Mouse (Mus musculus): ENCODE results near the gene Itgb3.

Gene Itgb3

DNA sequence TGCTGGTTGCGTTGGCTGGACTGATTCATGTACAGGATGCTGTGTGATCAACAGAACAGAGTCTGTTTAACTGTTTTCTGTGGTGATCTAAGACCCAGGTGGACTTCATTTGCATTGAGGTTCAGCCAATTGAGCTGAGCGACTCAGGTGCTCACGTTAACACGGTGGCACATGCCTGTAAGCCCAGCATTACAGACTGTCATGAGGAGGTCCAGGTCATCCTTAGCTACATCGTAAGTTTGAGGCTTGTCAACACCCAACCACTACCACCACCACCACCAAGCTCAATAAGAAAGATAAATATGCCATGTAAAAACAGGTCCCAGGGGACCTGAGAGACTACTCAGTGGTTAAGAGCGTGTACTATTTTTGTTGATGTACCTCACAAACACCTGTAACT, 37.6 kb downstream of the Itgb3 start:
- in situ Hi-C loops (cut with MboI; ENCODE audit: unreplicated experiment in 2 of 2): loop anchor here in 1 of 2 experiments (5.0 kb wide), 1 partner anchor 38 kb away; the partner anchor contains the start of gene Itgb3

GRCm38 (mm10) chr11:104646173-104646572, 38.4 kb downstream of the Itgb3 start:
- in situ Hi-C loops (cut with MboI; ENCODE audit: unreplicated experiment in 2 of 2): loop anchor here in 1 of 2 experiments (5.0 kb wide), 1 partner anchor 39 kb away; the partner anchor contains the start of gene Itgb3

DNA sequence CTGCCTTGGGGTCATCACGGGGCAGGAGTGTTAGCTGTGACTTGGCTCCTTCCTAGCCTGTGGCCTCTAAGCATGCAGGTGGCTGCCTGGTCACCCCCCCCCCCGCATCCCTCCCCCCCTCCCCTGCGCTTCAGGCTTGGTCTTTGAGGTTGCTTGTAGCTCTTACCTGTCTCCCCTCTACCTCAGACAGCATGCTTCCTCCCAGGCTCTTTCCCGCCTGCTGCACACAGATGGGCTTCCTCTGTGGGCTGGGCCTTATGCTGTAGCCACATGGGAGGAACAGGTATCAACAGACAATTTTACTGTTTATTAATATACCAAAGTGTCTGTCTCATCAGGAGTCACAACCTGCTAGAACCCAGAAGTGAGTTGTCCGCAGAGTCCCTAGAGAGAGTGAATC, 38.8 kb downstream of the Itgb3 start:
- in situ Hi-C loops (cut with MboI; ENCODE audit: unreplicated experiment in 2 of 2): loop anchor here in 1 of 2 experiments (5.0 kb wide), 1 partner anchor 39 kb away; the partner anchor contains the start of gene Itgb3

GRCm38 (mm10) chr11:104647188-104647867, 39.5 kb downstream of the Itgb3 start:
- in situ Hi-C loops (cut with MboI; ENCODE audit: unreplicated experiment in 2 of 2): loop anchor here in 1 of 2 experiments (5.0 kb wide), 1 partner anchor 40 kb away; the partner anchor contains the start of gene Itgb3

DNA sequence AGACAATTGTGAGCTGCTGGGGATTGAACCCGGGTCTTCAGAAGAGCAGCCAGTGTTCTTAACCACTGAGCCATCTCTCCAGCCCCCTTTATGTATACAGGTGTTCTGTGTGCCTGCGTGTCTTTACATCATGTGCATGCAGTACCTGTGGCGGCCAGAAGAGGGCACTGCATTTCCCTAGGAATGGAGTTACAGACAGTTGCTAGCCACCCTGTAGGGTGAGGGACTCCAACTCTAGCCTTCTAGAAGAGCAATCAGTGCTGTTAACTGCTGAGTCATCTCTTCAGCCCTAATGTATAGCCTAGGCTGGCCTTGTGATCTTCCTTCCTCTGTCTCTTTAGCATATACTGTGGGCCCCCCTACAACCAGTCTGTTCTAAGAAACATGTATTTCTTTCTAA, 40.8 kb downstream of the Itgb3 start:
- in situ Hi-C loops (cut with MboI; ENCODE audit: unreplicated experiment in 2 of 2): loop anchor here in 1 of 2 experiments (5.0 kb wide), 1 partner anchor 41 kb away; the partner anchor contains the start of gene Itgb3

DNA sequence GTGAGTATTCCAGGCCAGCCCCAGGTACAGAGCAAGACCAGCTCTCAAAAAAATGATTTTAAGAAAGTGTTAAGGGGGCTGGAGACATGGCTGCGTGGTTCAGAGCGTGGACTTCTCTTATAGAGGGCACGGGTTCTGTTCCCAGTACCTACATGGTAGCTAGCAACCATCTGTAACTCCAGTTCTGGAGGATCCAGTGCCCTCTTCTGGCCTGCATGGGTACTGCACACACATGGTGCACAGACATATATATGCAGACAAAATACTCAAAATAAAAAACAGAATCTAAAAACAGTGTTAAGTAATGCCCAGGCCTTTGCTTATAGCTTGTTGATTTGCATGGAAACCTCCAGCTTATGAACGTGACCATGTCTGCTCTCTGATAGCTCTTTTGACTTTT, 52.8 kb downstream of the Itgb3 start:
- in situ Hi-C loops (cut with MboI; ENCODE audit: unreplicated experiment in 2 of 2): no loop called here

GRCm38 (mm10) chr11:104661106-104661505, 53.3 kb downstream of the Itgb3 start:
- in situ Hi-C loops (cut with MboI; ENCODE audit: unreplicated experiment in 2 of 2): no loop called here

- in situ Hi-C loops (cut with MboI; ENCODE audit: unreplicated experiment in 2 of 2): no loop called here
Observed at GRCm38 (mm10) chr11:104661531-104662205, 53.9 kb downstream of the Itgb3 start.

DNA sequence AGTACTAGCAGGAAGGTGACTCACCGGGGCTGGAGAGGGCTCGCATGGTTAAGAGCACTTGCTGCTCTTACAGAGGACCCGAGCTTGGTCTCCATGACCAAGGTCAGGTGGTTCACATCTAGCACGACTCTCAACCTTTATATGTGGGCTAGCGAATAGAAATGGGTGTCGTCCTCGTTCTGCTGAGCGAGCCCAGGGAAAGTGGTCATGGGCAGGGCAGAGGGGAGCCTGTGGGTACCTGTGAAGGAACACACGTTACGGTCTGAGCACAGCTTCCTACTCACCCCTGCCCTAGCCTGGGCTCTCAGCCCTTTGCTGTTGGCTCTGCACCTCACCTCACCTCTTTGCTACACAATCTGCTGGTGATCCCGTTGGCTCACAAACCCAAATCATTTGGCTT, 54.8 kb downstream of the Itgb3 start:
- in situ Hi-C loops (cut with MboI; ENCODE audit: unreplicated experiment in 2 of 2): no loop called here

- in situ Hi-C loops (cut with MboI; ENCODE audit: unreplicated experiment in 2 of 2): no loop called here
Observed at GRCm38 (mm10) chr11:104663241-104663877, 55.6 kb downstream of the Itgb3 start.

- in situ Hi-C loops (cut with MboI; ENCODE audit: unreplicated experiment in 2 of 2): no loop called here
Observed at GRCm38 (mm10) chr11:104663878-104664261, 56.1 kb downstream of the Itgb3 start.

DNA sequence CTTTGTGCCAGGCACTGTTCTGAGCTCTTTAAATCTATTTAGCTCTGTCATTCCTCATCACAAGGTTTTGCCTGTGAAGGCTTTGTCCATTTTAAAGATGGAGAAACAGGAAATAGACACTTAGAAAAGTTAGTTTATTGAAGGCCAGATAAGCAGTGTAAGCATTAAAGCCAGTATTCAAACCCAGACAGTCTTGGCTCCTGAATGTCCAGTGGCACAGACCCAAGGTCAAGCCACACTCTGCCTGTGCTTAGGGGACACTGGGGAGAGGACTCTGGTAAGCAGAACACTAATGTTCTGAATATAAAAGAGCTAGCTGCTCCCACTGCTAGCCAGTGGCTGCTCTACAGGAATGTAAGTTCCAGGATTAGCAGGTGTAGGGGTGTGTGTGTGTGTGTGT, 56.6 kb downstream of the Itgb3 start:
- in situ Hi-C loops (cut with MboI; ENCODE audit: unreplicated experiment in 2 of 2): no loop called here

DNA sequence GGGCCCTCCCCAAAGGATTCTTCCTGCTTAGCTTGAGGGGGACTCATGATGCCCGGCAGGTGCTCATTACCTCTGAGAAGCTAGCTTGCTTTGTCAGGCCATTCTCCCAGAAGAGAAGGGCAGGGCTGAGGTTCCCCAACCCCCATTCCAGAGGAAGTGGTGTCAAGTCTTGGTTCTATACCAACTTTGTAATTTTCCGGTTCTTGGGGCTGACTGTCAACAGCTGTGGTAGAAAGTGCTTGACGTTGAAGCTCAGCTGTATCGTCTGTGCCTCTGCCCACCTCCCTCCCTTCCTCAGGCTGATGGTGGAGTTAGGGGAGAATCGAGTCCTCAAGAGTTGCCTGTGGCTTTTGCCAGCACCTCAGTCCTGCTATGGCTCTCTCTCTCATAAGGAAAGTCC, 59.6 kb downstream of the Itgb3 start:
- in situ Hi-C loops (cut with MboI; ENCODE audit: unreplicated experiment in 2 of 2): no loop called here

DNA sequence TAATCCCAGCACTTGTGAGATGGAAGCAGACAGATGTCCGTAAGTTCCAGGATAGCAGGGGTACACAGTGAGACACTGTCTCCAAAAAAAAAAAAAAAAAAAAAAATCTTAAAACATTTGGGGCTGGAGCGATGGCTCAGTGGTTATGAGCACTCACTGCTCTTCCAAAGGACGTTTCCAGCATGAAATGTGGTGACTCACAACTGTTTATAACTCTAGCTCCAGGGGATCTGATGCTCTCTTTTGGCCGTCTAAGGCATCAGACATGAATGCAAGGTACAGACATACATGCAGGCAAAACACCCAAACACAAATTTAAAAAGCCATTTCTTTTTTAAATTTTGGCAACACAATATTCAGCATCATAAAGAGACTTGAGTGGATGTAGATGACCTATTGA, 65.6 kb downstream of the Itgb3 start:
- in situ Hi-C loops (cut with MboI; ENCODE audit: unreplicated experiment in 2 of 2): no loop called here

DNA sequence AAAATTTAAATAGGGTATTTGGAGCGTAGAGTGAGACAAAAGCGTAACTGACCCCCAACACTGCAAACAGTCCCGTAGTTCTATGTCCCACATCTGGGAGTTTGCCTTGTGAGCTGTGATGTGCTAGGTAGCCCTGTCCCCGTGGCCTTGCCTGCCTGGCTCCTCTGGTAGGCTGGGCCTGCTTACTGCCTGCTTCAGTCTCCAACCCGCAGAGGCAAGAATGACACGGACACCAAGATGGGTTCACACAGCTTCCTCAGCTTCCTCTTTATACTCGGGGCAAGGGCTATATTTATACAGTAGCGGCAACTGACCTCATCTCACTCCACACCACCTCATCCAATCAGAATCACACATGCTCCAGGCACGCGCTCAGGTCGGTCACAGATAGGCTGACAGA, 67.0 kb downstream of the Itgb3 start:
- in situ Hi-C loops (cut with MboI; ENCODE audit: unreplicated experiment in 2 of 2): no loop called here

- in situ Hi-C loops (cut with MboI; ENCODE audit: unreplicated experiment in 2 of 2): no loop called here
Observed at GRCm38 (mm10) chr11:104685548-104685947, 77.7 kb downstream of the Itgb3 start, which contains the start of gene Gm11639. Gene Gm11639, plus strand, starts transcription at chr11:104685707.

GRCm38 (mm10) chr11:104693235-104693634, 85.4 kb downstream of the Itgb3 start:
- in situ Hi-C loops (cut with MboI; ENCODE audit: unreplicated experiment in 2 of 2): no loop called here

GRCm38 (mm10) chr11:104704097-104704496, 96.3 kb downstream of the Itgb3 start:
- in situ Hi-C loops (cut with MboI; ENCODE audit: unreplicated experiment in 2 of 2): no loop called here

- in situ Hi-C loops (cut with MboI; ENCODE audit: unreplicated experiment in 2 of 2): no loop called here
Observed at GRCm38 (mm10) chr11:104707084-104707483, 99.3 kb downstream of the Itgb3 start.

Data from v-Abl transformed pro-B cells (cell line).